Mouse (Mus musculus): ENCODE data around the gene T. TPM values are rescaled to one million over a fixed set of nuclear protein-coding genes. Genes with fewer than 3 reads are reported as not detected.
A peak's percentile ranks its signal among the peaks of the same experiment; 100 is the strongest.

T gene
- polyA plus RNA-seq, 1 experiment from 2014 or later = 1.2 TPM

DNA sequence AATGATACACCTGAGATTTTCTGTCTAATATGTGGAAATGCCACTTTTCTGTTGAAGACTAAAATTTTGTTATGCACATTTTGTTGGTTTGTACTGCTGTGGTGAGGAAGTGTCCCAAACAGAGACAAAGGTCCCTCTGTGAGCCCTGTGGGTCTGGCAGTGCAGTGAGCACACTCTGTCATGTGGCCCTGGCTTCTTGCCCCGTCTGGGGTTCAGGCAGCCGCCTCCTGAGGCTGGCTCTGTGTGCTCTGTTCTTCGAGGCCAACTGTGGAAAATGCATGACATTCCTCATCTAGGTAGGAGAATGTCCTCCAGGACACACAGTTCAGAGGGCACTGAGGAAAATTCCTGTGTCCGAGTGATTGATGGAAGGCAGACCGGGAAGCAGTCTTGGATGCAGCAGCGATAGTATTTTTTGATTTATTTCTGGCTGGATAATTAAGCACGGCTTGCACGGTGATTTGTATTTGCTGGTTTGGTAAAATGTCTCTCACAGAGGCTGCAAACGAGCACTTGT is 13.5 kb downstream of the T start:
- whole genome bisulfite sequencing = 38% methylated on average over 9 of the region's 9 CpGs
- DNase-seq (ENCODE audit: low spot score) = no peak
- Histone ChIP-seq H3K9me3 (no peaks in the 10 kb centered on the region), H3K4me1 (replicated peaks) (0 out of 2 replicates have a peak, but pooled peaks cover 4% of the 10 kb centered on the region), H3K27ac (no peak overlapping the region), H3K27me3 (ENCODE audit: insufficient read depth, poor library complexity, severe bottlenecking) (no peaks in the 10 kb centered on the region), H3K36me3 (no peaks in the 10 kb centered on the region), H3K4me3 (no peak overlapping the region)

GRCm38 (mm10) chr17:8448324-8448723 is 14.1 kb downstream of the T start:
- Histone ChIP-seq H3K36me3 (no peaks in the 10 kb centered on the region), H3K9me3 (no peaks in the 10 kb centered on the region), H3K27me3 (ENCODE audit: insufficient read depth, poor library complexity, severe bottlenecking) (no peaks in the 10 kb centered on the region), H3K4me1 (replicated peaks) (0 out of 2 replicates have a peak, but pooled peaks cover 4% of the 10 kb centered on the region), H3K27ac (no peak overlapping the region), H3K4me3 (no peak overlapping the region)
- no peak for DNase-seq (ENCODE audit: low spot score)
- 74% methylated on average over 3 of the region's 3 CpGs for WGBS

GRCm38 (mm10) chr17:8455196-8455595 is 21.0 kb downstream of the T start:
- no peak for DNase-seq (ENCODE audit: low spot score)
- H3K27me3 ChIP-seq (ENCODE audit: insufficient read depth, poor library complexity, severe bottlenecking) = 0 out of 2 replicates have a peak, but pooled peaks cover 1% of the 10 kb centered on the region
- WGBS = 61% methylated on average over 6 of the region's 6 CpGs
- no peaks in the 10 kb centered on the region for H3K9me3 ChIP-seq
- no peaks in the 10 kb centered on the region for H3K36me3 ChIP-seq
- no peak overlapping the region for H3K4me3 ChIP-seq
- H3K27ac ChIP-seq = peak overlapping the region; percentile 62
- peaks cover 19% of the 10 kb centered on the region for H3K4me1 ChIP-seq (replicated peaks)

GRCm38 (mm10) chr17:8455601-8456000 is 21.4 kb downstream of the T start:
- Histone ChIP-seq H3K27ac (peak overlapping the region; percentile 62), H3K4me1 (replicated peaks) (peaks cover 19% of the 10 kb centered on the region), H3K4me3 (no peak overlapping the region), H3K27me3 (ENCODE audit: insufficient read depth, poor library complexity, severe bottlenecking) (peaks cover 5% of the 10 kb centered on the region; the same call in 1 of the 2 replicates), H3K36me3 (no peaks in the 10 kb centered on the region), H3K9me3 (no peaks in the 10 kb centered on the region)
- 75% methylated on average over 7 of the region's 7 CpGs for WGBS
- no peak for DNase-seq (ENCODE audit: low spot score)

DNA sequence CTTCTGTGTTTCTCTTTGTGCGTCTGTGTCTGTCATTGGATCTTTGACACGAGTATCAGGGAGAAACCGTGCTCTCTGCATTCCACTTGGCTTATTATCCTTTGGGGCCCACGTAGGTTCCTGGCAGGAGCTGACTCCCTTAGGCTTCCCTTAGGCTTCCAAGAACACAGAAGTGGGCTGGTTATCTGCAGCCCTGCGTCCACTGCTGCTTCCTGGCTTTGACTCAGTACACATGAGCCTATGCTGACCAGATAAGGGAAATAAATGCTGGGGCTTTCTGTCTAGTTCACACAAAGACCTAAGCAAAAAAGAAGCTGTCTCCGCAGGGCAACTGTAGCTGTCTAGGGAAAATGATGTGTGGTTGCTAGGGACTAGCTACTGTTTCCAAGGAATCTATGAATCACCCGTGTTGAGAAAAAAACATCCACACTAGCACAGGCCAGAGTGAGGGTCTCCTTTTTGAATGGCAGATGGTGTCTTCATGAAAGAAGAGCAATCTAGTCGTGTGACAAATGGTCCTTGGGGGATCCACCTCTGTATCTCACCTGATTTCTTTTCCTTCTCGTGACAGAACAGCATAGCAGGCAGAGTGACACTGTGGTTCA is 22.7 kb downstream of the T start:
- Histone ChIP-seq H3K36me3 (no peaks in the 10 kb centered on the region), H3K27ac (peak overlapping the region; percentile 35; the same call in 1 of the 2 replicates), H3K4me3 (no peak overlapping the region), H3K27me3 (ENCODE audit: insufficient read depth, poor library complexity, severe bottlenecking) (peaks cover 6% of the 10 kb centered on the region; the same call in 1 of the 2 replicates), H3K4me1 (replicated peaks) (peaks cover 19% of the 10 kb centered on the region), H3K9me3 (no peaks in the 10 kb centered on the region)
- 59% methylated on average over 9 of the region's 9 CpGs for WGBS
- no peak for DNase-seq (ENCODE audit: low spot score)

- peaks cover 9% of the 10 kb centered on the region for H3K4me1 ChIP-seq (replicated peaks)
- H3K27ac ChIP-seq = no peak overlapping the region
- peaks cover 19% of the 10 kb centered on the region for H3K27me3 ChIP-seq (ENCODE audit: insufficient read depth, poor library complexity, severe bottlenecking)
- DNase-seq (ENCODE audit: low spot score) = peak; percentile 45
- H3K9me3 ChIP-seq = no peaks in the 10 kb centered on the region
- H3K4me3 ChIP-seq = no peak overlapping the region
- WGBS = 5% methylated on average over 4 of the region's 4 CpGs
- no peaks in the 10 kb centered on the region for H3K36me3 ChIP-seq
Observed at GRCm38 (mm10) chr17:8461568-8461967, 27.3 kb downstream of the T start.

GRCm38 (mm10) chr17:8463482-8464128 is 29.4 kb downstream of the T start:
- WGBS = 27% methylated on average over 9 of the region's 9 CpGs
- peak; percentile 69 for DNase-seq (ENCODE audit: low spot score)
- no peaks in the 10 kb centered on the region for H3K9me3 ChIP-seq
- no peaks in the 10 kb centered on the region for H3K36me3 ChIP-seq
- peaks cover 39% of the 10 kb centered on the region for H3K27me3 ChIP-seq (ENCODE audit: insufficient read depth, poor library complexity, severe bottlenecking)
- H3K27ac ChIP-seq = no peak overlapping the region
- H3K4me3 ChIP-seq = no peak overlapping the region
- peaks cover 7% of the 10 kb centered on the region; the same call in 1 of the 2 replicates for H3K4me1 ChIP-seq (replicated peaks)

DNA sequence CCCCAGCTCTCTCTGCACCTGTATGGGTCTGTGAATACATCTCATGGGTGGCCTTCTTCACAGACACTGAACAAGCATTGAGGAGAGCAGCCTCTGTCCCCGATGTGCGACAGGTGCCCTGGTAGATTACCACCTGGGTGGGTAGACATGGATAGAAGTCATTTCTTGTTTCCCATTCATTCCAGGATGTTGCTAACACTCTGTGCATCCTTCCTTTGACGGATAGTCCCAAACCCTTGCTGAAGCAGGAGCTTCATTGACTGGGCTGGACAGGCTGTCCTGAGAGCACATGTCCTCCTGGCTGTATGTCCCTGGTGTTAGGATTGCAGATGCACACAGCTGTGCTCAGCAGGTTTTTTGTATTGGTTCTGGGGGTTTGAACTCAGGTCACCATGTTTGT is 33.5 kb downstream of the T start:
- Histone ChIP-seq H3K27me3 (ENCODE audit: insufficient read depth, poor library complexity, severe bottlenecking) (peaks cover 36% of the 10 kb centered on the region), H3K9me3 (no peaks in the 10 kb centered on the region), H3K4me1 (replicated peaks) (peaks cover 11% of the 10 kb centered on the region; the same call in 1 of the 2 replicates), H3K36me3 (no peaks in the 10 kb centered on the region), H3K4me3 (no peak overlapping the region), H3K27ac (no peak overlapping the region)
- WGBS = 84% methylated on average over 3 of the region's 3 CpGs
- DNase-seq (ENCODE audit: low spot score) = no peak

DNA sequence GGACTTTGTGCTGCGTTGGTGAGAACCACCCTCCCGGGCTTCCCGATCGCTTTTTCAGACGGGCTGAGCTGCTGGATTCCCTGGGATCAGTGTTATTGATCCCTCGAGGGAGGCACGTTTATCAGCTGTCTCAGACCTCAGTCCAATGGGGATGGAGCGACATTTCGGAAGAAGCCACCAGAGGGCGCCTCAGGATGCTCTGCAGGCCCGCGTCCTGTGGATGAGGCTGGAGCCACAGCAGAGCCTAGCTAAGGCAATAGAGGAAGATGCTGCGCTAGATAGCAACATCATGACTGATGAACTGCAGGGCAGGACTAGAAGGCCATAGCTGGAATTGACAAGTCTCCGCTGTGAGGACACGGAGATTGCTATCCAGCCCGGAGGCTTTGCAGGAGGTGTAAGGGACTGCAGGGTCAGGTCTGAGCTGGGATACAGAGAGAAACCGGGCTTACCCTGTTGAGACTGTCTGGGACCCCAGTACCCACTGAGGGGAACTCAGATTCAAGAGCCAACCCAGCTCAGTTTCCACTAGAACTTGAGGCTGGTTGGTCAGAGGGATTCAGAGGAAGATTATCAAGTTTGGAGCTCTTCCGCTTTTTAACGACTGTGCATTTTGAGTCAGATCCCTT is 34.6 kb downstream of the T start:
- H3K4me1 ChIP-seq (replicated peaks) = peaks cover 11% of the 10 kb centered on the region; the same call in 1 of the 2 replicates
- H3K27me3 ChIP-seq (ENCODE audit: insufficient read depth, poor library complexity, severe bottlenecking) = peaks cover 36% of the 10 kb centered on the region
- WGBS = 17% methylated on average over 19 of the region's 19 CpGs
- no peak overlapping the region for H3K27ac ChIP-seq
- H3K4me3 ChIP-seq = no peak overlapping the region
- H3K36me3 ChIP-seq = no peaks in the 10 kb centered on the region
- no peaks in the 10 kb centered on the region for H3K9me3 ChIP-seq
- peak; percentile 86 for DNase-seq (ENCODE audit: low spot score)

DNA sequence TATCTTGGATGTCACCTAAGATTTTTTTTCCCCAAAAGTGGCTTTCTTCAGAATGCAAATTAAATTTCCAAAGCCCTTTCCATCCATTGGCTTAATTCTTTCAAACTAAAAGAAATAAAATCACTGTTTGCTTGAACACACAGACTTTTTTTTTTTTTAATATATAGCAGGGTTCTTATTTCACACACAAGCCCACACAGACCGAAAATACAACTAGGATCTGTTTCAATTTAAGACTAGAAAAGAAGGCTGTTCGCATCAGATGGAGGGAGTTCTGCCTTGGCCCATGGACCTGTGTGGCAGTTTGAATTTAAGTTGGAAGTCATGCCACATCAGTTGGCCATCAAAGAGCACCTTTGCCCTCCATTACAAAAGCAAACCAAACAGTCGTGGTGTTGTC is 44.3 kb downstream of the T start:
- Histone ChIP-seq H3K4me3 (no peak overlapping the region), H3K9me3 (no peaks in the 10 kb centered on the region), H3K4me1 (replicated peaks) (no peaks in the 10 kb centered on the region), H3K27me3 (ENCODE audit: insufficient read depth, poor library complexity, severe bottlenecking) (no peaks in the 10 kb centered on the region), H3K36me3 (no peaks in the 10 kb centered on the region), H3K27ac (no peak overlapping the region)
- DNase-seq (ENCODE audit: low spot score) = no peak
- 81% methylated on average over 3 of the region's 3 CpGs for WGBS

GRCm38 (mm10) chr17:8479493-8480128 is 45.4 kb downstream of the T start:
- 89% methylated on average over 9 of the region's 9 CpGs for WGBS
- no peak overlapping the region for H3K27ac ChIP-seq
- H3K27me3 ChIP-seq (ENCODE audit: insufficient read depth, poor library complexity, severe bottlenecking) = no peaks in the 10 kb centered on the region
- no peaks in the 10 kb centered on the region for H3K36me3 ChIP-seq
- H3K4me3 ChIP-seq = no peak overlapping the region
- no peaks in the 10 kb centered on the region for H3K9me3 ChIP-seq
- no peaks in the 10 kb centered on the region for H3K4me1 ChIP-seq (replicated peaks)
- no peak for DNase-seq (ENCODE audit: low spot score)

DNA sequence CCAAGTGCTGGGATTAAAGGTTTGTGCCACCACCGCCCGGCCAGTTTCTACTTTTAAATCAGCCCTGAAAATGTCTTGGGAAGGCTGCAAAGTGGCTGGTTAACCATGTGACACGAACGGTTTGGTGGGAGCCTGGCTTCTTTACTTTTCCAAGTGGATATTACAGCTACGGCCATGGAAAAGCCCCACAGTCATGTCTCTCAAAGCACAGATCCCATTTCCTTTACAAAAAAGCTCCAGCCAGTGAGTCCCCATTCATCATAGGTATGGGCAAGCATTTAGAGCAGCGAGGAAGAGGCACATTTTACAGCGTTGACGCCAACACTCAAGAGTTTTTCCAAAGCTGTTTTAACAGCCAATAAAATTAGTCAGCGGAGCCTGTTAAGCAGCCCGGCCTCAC is 47.6 kb downstream of the T start:
- Histone ChIP-seq H3K36me3 (no peaks in the 10 kb centered on the region), H3K27me3 (ENCODE audit: insufficient read depth, poor library complexity, severe bottlenecking) (no peaks in the 10 kb centered on the region), H3K9me3 (no peaks in the 10 kb centered on the region), H3K4me1 (replicated peaks) (no peaks in the 10 kb centered on the region), H3K27ac (no peak overlapping the region), H3K4me3 (no peak overlapping the region)
- 91% methylated on average over 10 of the region's 10 CpGs for WGBS
- no peak for DNase-seq (ENCODE audit: low spot score)

Measured in hindbrain, embryonic 10.5 days (tissue).